Mouse (Mus musculus): Measurements from ENCODE around the gene Atxn1.

- TF ChIP-seq CTCF (IDR thresholded peaks at IDR 0.05; ENCODE audit: extremely low read depth, insufficient read length, insufficient replicate concordance, low read depth, low read length) = no peak
- TF ChIP-seq POLR2A (IDR thresholded peaks at IDR 0.05; ENCODE audit: low read depth, low read length) = no peak
These were observed 70.6 kb downstream of the Atxn1 start for GRCm38 (mm10) chr13:45894234-45894633.
